Mouse (Mus musculus) limb, embryonic 14.5 days (tissue): ENCODE measurements at regions not wholly inside any gene's neighbourhood (a gene's known extent, or its start where the extent isn't known, plus 50 kb on each side); places are given as distances from the start of the nearest gene placed in this dataset.

ENCODE experiments used
- ATAC-seq: fragments of 200-750 bp; cut with Nextera tagmentation; 2 replicates; pipeline ENCODE4 v1.8.0; 2017; ENCODE audit warnings: low read depth, moderate number of reproducible peaks, moderate TSS enrichment; ENCODE audit not compliant: low FRiP score
- DNase-seq: peaks from one replicate; pipeline ENCODE4 v3.0.0-alpha.2; 2015; ENCODE audit warnings: low spot score
- H3K27ac ChIP-seq: fragments of 300-500 bp; sonication (generic); replicated peaks from 2 replicates; pipeline ENCODE4 v1.5.1; 2014; ENCODE audit warnings: low read depth, mild to moderate bottlenecking, low read length, moderate library complexity, mixed read lengths
- H3K27me3 ChIP-seq: fragments of 300-500 bp; sonication (generic); 2 replicates; pipeline ENCODE4 v1.6.1; 2014; ENCODE audit warnings: low read length, mixed read lengths; ENCODE audit not compliant: control insufficient read depth, insufficient read depth
- H3K36me3 ChIP-seq: fragments of 300-500 bp; sonication (generic); 2 replicates; pipeline ENCODE4 v1.6.1; 2014; ENCODE audit warnings: mild to moderate bottlenecking, low read length, moderate library complexity, mixed read lengths; ENCODE audit not compliant: control insufficient read depth, insufficient read depth
- H3K4me1 ChIP-seq: fragments of 300-500 bp; sonication (generic); 2 replicates; pipeline ENCODE4 v1.6.1; 2014; ENCODE audit warnings: antibody characterized with exemption, low read length, mixed read lengths; ENCODE audit not compliant: control insufficient read depth, insufficient read depth
- H3K4me2 ChIP-seq: fragments of 300-500 bp; sonication (generic); replicated peaks from 2 replicates; pipeline ENCODE4 v1.6.1; 2014; ENCODE audit warnings: low read depth, mild to moderate bottlenecking, low read length, moderate library complexity; ENCODE audit not compliant: severe bottlenecking
- H3K4me3 ChIP-seq: fragments of 300-500 bp; sonication (generic); replicated peaks from 2 replicates; pipeline ENCODE4 v1.5.1; 2014; ENCODE audit warnings: low read length
- H3K9ac ChIP-seq: fragments of 300-500 bp; sonication (generic); 2 replicates; pipeline ENCODE4 v1.6.1; 2014; ENCODE audit warnings: mild to moderate bottlenecking, low read depth, low read length, moderate library complexity; ENCODE audit not compliant: severe bottlenecking
- H3K9me3 ChIP-seq: fragments of 300-500 bp; sonication (generic); 2 replicates; pipeline ENCODE4 v1.6.1; 2016; ENCODE audit warnings: low read length; ENCODE audit not compliant: control insufficient read depth
- POLR2A ChIP-seq: fragments of 200-500 bp; IDR thresholded peaks from 2 replicates; pipeline ENCODE4 v1.8.0; 2012; ENCODE audit warnings: inconsistent platforms, mild to moderate bottlenecking, moderate library complexity, borderline replicate concordance; ENCODE audit not compliant: insufficient read depth, insufficient read length; ENCODE audit errors: extremely low read depth
- WGBS: fragments of 180-500 bp; shearing (Covaris S2); extraction: QIAGEN DNeasy Blood & Tissue Kit; methylation state at CpG from one replicate; pipeline ENCODE4 v1.1.7; 2014; 5-methylcytosine and 5-hydroxymethylcytosine counted together

DNA sequence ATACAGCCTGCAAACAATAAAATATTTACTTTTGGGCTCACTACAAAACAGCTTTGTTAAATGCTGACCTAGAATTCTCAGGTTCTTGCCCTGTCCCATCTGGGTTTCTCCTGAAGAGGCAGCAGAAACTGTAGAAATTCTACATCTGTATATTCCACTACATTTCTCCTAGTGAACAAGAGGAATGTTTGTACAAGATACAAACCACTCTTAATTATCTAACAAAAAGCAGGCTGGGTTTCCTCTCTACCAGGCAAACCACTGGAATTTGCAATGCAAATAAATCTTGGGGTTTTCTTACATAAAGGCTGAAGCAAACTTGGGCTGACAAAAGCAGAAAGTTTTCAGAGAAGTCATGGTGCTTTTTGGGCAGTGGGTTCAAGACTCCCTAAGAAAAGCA lies 67.7 kb upstream of the Magi3 start:
- Histone ChIP-seq H3K9ac (no peak overlapping the region), H3K4me3 (no peak overlapping the region), H3K36me3 (no peaks in the 10 kb centered on the region), H3K27ac (no peak overlapping the region), H3K27me3 (no peaks in the 10 kb centered on the region), H3K4me1 (no peaks in the 10 kb centered on the region), H3K9me3 (no peaks in the 10 kb centered on the region), H3K4me2 (no peak overlapping the region)
- no peak for TF ChIP-seq POLR2A
- ATAC-seq (no peak), DNase-seq (no peak)

DNA sequence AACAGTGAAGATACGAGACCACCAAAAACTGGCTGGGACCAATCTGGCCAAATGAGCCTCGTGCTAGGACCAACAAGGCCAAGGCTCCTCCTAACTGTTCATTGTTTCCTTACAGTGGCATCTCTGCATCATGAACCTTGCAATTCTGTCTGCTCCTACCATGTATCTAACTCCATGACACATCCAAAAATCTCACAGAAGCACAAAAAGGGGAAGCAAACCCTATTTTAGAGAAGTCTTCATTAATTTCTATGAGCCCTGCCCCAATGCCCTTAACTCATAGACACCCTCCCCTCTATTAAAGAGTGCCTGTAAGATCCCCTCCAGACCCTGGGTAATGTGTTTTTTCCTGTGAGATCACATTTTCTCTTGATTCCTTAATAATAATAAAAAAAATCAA lies 64.8 kb upstream of the Magi3 start:
- no peaks in the 10 kb centered on the region for H3K9me3 ChIP-seq
- no peak overlapping the region for H3K4me2 ChIP-seq
- 95% methylated on average over 2 of the region's 2 CpGs for WGBS
- no peaks in the 10 kb centered on the region for H3K4me1 ChIP-seq
- H3K27ac ChIP-seq: no peak overlapping the region
- TF ChIP-seq POLR2A: no peak
- no peak for ATAC-seq
- no peak overlapping the region for H3K9ac ChIP-seq
- no peak for DNase-seq
- no peak overlapping the region for H3K4me3 ChIP-seq
- H3K36me3 ChIP-seq: no peaks in the 10 kb centered on the region
- H3K27me3 ChIP-seq: no peaks in the 10 kb centered on the region

DNA sequence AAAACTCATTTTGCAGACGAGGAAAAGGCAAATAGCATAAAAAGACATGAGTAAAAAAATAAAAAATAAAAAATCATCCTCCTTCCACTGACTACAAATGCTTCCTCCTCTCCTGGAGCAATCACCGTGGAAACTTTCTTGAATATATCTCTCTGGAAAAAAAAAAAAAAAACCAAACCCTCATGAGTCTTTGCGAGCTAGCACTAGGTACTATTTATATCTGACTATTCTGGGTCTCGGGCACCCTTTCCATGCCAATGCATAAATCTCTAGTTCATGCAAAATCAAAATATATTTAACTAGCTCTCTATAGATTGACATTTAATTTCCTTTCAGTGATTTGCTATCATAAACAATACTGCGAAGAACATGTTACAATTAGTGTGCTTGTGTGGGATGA lies 63.7 kb upstream of the Magi3 start:
- 66% methylated on average over 5 of the region's 5 CpGs for WGBS
- no peak for ATAC-seq

DNA sequence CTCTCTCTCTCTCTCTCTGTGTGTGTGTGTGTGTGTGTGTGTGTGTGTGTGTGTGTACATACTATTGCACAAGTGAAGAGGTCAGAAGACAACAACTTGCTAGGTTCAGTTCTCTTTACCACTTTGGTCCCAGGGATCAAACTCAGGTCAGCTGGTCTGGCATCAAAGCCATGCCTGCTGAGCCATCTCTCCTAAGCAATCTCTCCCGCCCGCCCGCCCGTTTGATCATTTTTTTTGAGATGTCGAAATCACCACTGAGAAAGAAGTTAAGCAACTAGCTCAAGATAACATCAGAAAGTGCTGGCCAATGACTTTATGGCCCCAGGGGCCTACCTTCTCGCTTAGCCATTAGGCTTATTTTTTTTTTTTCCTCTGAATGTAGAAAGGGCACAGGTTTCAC lies 59.3 kb upstream of the Magi3 start:
- DNase-seq (no peak), ATAC-seq (no peak)
- Histone ChIP-seq H3K4me1 (no peaks in the 10 kb centered on the region), H3K9ac (no peak overlapping the region), H3K4me3 (no peak overlapping the region), H3K36me3 (no peaks in the 10 kb centered on the region), H3K27me3 (no peaks in the 10 kb centered on the region), H3K9me3 (no peaks in the 10 kb centered on the region), H3K27ac (no peak overlapping the region), H3K4me2 (no peak overlapping the region)
- WGBS: 28% methylated on average over 6 of the region's 6 CpGs
- TF ChIP-seq POLR2A: no peak

More for the DNA sequence above, 63.7 kb upstream of the Magi3 start:
- no peaks in the 10 kb centered on the region for H3K27me3 ChIP-seq
- no peak overlapping the region for H3K27ac ChIP-seq
- no peak for TF ChIP-seq POLR2A
- H3K4me1 ChIP-seq: no peaks in the 10 kb centered on the region
- H3K36me3 ChIP-seq: no peaks in the 10 kb centered on the region
- no peaks in the 10 kb centered on the region for H3K9me3 ChIP-seq
- no peak overlapping the region for H3K4me3 ChIP-seq
- DNase-seq: no peak
- no peak overlapping the region for H3K4me2 ChIP-seq
- H3K9ac ChIP-seq: no peak overlapping the region

DNA sequence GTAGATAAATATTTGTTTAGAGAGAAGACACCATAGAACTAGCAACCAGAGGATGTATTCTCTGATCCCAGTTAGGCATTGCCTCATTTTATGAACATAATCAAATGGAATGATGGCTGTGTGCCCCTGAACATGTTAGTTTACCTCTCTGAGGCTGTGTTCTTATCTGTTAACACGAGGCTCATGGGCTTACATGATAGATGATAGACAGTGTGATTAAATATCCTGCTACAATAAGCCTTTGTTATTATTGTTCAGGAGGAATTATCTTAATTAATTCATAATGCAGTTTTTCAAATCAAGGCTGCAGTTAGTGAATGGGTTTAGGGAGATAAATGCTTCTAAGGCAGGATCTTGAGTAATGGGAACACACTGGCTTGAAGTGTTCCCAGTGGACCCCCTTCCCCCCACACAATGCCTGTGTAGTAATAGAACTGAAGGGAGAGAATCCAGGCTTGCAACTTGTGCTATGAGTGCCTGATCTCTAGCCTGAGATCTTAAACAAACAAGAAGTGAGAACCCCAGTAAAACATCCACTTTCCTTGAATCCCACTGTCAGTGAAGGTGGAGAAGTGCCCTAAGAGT lies 54.6 kb upstream of the Magi3 start:
- H3K27ac ChIP-seq: no peak overlapping the region
- H3K36me3 ChIP-seq: no peaks in the 10 kb centered on the region
- H3K27me3 ChIP-seq: no peaks in the 10 kb centered on the region
- no peak for DNase-seq
- H3K4me2 ChIP-seq: no peak overlapping the region
- H3K9me3 ChIP-seq: no peaks in the 10 kb centered on the region
- no peaks in the 10 kb centered on the region for H3K4me1 ChIP-seq
- no peak for TF ChIP-seq POLR2A
- WGBS: 93% methylated on average over 1 of the region's 1 CpGs
- no peak for ATAC-seq
- H3K4me3 ChIP-seq: no peak overlapping the region
- H3K9ac ChIP-seq: no peak overlapping the region

DNA sequence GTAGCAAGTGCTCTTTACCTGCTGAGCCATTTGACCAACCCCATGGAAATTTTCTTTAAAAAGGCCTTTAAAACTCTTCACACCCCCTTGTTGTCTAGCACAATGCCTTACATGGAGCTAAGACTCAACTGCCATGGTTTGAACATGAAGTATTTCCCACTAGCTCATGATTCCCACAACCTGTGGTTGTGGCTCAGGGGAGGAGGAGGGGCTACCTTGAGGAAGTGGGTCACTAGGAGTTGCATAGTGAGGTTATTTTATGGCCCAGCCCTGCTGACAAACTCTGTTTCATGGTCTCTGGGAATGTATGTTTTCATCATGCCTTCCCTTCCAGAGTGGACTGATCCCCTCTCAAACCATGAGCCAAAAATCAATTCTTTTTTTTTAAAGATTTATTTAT lies 53.9 kb upstream of the Magi3 start:
- DNase-seq: no peak
- no peak for ATAC-seq
- no peaks in the 10 kb centered on the region for H3K36me3 ChIP-seq
- no peak for TF ChIP-seq POLR2A
- H3K27ac ChIP-seq: no peak overlapping the region
- H3K4me2 ChIP-seq: no peak overlapping the region
- no peaks in the 10 kb centered on the region for H3K27me3 ChIP-seq
- H3K9ac ChIP-seq: no peak overlapping the region
- no peaks in the 10 kb centered on the region for H3K9me3 ChIP-seq
- H3K4me3 ChIP-seq: no peak overlapping the region
- H3K4me1 ChIP-seq: no peaks in the 10 kb centered on the region
